ENCODE assay signal across 8 mouse cellular contexts in the genomic region with DNA sequence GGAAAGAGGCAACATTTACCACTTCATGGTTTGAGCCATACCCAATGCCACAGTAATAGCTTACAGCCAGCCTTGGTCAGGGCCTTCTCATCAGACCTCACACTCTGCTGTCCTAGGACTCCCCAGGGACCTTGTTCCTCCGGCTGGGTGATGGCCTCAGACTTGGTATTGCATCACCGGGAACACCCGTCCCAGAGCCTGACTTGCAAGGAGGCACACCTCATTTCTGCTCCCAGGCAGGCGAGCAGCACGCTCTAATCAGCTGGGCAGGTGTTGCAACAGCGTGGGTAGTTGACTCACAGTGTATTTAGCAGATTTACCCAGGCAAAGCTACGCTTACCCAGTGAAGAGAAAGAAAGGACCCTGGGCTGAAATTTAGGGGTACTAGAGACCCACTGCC. TPM values are rescaled to one million over a fixed set of nuclear protein-coding genes. Genes with fewer than 3 reads are reported as not detected.
DNase-seq lines count a peak whose midpoint lies in the region.

No protein-coding gene starts in this region.

- peak; percentile 46 to 87 for DNase-seq in adrenal gland, adult (ENCODE audit: inconsistent age in 2 of 2, low spot score in 1 of 2)
- no peak for DNase-seq in adrenal gland, postnatal 4 days (ENCODE audit: low spot score in 2 of 2)
- DNase-seq in 416B (ENCODE audit: low read depth) = peak; percentile 83
- DNase-seq in fibroblast of lung, adult 2 months (ENCODE audit: low read depth) = peak; percentile 40
- peak; percentile 36 for DNase-seq in lung, postnatal 10 days
- DNase-seq in thymus, postnatal 10 days (ENCODE audit: low spot score in 2 of 2) = no peak
- DNase-seq in ovary, postnatal 10 days (ENCODE audit: low spot score) = no peak
- DNase-seq in ovary, adult 18-20 months (ENCODE audit: low spot score) = no peak

RNA-seq across cellular contexts. Expression of gene Ank, which starts 11.2 kb away (rescaled TPM):
- total RNA-seq in adrenal gland, postnatal 4 days (2021) = 10 to 100 TPM; 26.8 to 27.9 TPM

Comparison
In these comparisons a context has a peak if more than half of its experiments do, and no peak if none do; other contexts are left out.
1. DNase-seq: peak in adrenal gland, adult (2 of 2), 416B (single experiment), fibroblast of lung, adult 2 months (single experiment) and lung, postnatal 10 days (single experiment); none in adrenal gland, postnatal 4 days (0 of 2), thymus, postnatal 10 days (0 of 2), ovary, postnatal 10 days (single experiment) and ovary, adult 18-20 months (single experiment).